Mouse (Mus musculus) spleen, adult 2 months (tissue): ENCODE data around the gene Dolk. TPM values are rescaled to one million over a fixed set of nuclear protein-coding genes. Genes with fewer than 3 reads are reported as not detected.
A peak's percentile ranks its signal among the peaks of the same experiment; 100 is the strongest.

ENCODE experiments used
- DNase-seq, 2 experiments: peaks; one replicate each; pipeline versions ENCODE4 v3.0.0 to v3.0.0-alpha.2; 2012 to 2021; ENCODE audit warnings: low spot score in 2 of 2, low read depth in 1 of 2
- H3K27ac ChIP-seq: fragments of 200-500 bp; 2 replicates; pipeline ENCODE4 v1.5.1; 2012; ENCODE audit warnings: low read length, inconsistent platforms; ENCODE audit not compliant: insufficient read depth
- H3K27me3 ChIP-seq: fragments of 200-500 bp; 2 replicates; pipeline ENCODE4 v1.6.1; 2012; ENCODE audit warnings: mild to moderate bottlenecking, moderate library complexity, low read length, inconsistent platforms; ENCODE audit not compliant: control insufficient read depth, insufficient read depth
- H3K36me3 ChIP-seq: fragments of 200-500 bp; 2 replicates; pipeline ENCODE4 v1.6.1; 2012; ENCODE audit warnings: mild to moderate bottlenecking, low read length, inconsistent platforms; ENCODE audit not compliant: control insufficient read depth, insufficient read depth
- H3K4me1 ChIP-seq: fragments of 200-500 bp; 2 replicates; pipeline ENCODE4 v1.6.1; 2011; ENCODE audit warnings: inconsistent platforms; ENCODE audit not compliant: control insufficient read depth, insufficient read depth, insufficient read length
- H3K4me3 ChIP-seq: fragments of 200-500 bp; 2 replicates; pipeline ENCODE4 v1.5.1; 2011; ENCODE audit warnings: mild to moderate bottlenecking, inconsistent platforms; ENCODE audit not compliant: insufficient read depth, insufficient read length; ENCODE audit errors: extremely low read depth
- CTCF ChIP-seq: fragments of 200-500 bp; IDR thresholded peaks from 2 replicates; pipeline ENCODE4 v1.5.1; 2011; ENCODE audit warnings: mild to moderate bottlenecking, inconsistent platforms; ENCODE audit not compliant: insufficient read depth, insufficient read length, insufficient replicate concordance; ENCODE audit errors: extremely low read depth
- POLR2A ChIP-seq: fragments of 200-500 bp; IDR thresholded peaks from 2 replicates; pipeline ENCODE4 v1.6.1; 2011; ENCODE audit warnings: low read depth, low read length, inconsistent platforms
- WGBS: fragments of 180-500 bp; shearing (Covaris S2); methylation state at CpG from one replicate; pipeline ENCODE4 v1.1.7; 2018; 5-methylcytosine and 5-hydroxymethylcytosine counted together
- polyA plus RNA-seq: library from polyadenylated mRNA; depleted of rRNA; stranded (reverse); fragments of >200 nt; gene quantifications from 2 replicates; pipeline ENCODE4 v1.2.3, GENCODE M21; 2012

The Dolk gene
- polyA plus RNA-seq, 1 experiment, result 11.0 TPM

GRCm38 (mm10) chr2:30256616-30257350 is 29.4 kb downstream of the Dolk start:
- H3K27ac ChIP-seq, result no peak overlapping the region; the same call in 1 of the 2 replicates
- H3K4me3 ChIP-seq, result no peak overlapping the region
- H3K27me3 ChIP-seq, result no peaks in the 10 kb centered on the region
- WGBS, result 87% methylated on average over 30 of the region's 30 CpGs
- DNase-seq, result no peak
- peaks cover 40% of the 10 kb centered on the region; the same call in 1 of the 2 replicates for H3K4me1 ChIP-seq
- TF ChIP-seq CTCF, result no peak
- TF ChIP-seq POLR2A, result no peak
- H3K36me3 ChIP-seq, result peaks cover 24% of the 10 kb centered on the region

- no peak overlapping the region for H3K4me3 ChIP-seq
- peaks cover 23% of the 10 kb centered on the region for H3K36me3 ChIP-seq
- peaks cover 47% of the 10 kb centered on the region; the same call in 1 of the 2 replicates for H3K4me1 ChIP-seq
- DNase-seq, result no peak
- 97% methylated on average over 42 of the region's 42 CpGs for WGBS
- H3K27me3 ChIP-seq, result no peaks in the 10 kb centered on the region
- H3K27ac ChIP-seq, result no peak overlapping the region
- TF ChIP-seq CTCF (no peak), POLR2A (no peak)
Measured at GRCm38 (mm10) chr2:30255631-30256395, 30.3 kb downstream of the Dolk start.

GRCm38 (mm10) chr2:30253809-30254208 is 32.3 kb downstream of the Dolk start:
- no peak for DNase-seq
- Histone ChIP-seq H3K4me3 (no peak overlapping the region), H3K27ac (peak overlapping the region; percentile 91), H3K4me1 (peaks cover 46% of the 10 kb centered on the region; the same call in 1 of the 2 replicates), H3K36me3 (peaks cover 23% of the 10 kb centered on the region), H3K27me3 (no peaks in the 10 kb centered on the region)
- no peak for TF ChIP-seq POLR2A
- no peak for TF ChIP-seq CTCF
- 23% methylated on average over 5 of the region's 5 CpGs for WGBS

- H3K27ac ChIP-seq, result peak overlapping the region; percentile 91
Measured at GRCm38 (mm10) chr2:30252521-30252920, 33.6 kb downstream of the Dolk start.

GRCm38 (mm10) chr2:30251417-30252104 is 34.6 kb downstream of the Dolk start:
- no peaks in the 10 kb centered on the region for H3K27me3 ChIP-seq
- H3K36me3 ChIP-seq, result peaks cover 16% of the 10 kb centered on the region
- WGBS, result 43% methylated on average over 5 of the region's 5 CpGs
- no peak overlapping the region for H3K4me3 ChIP-seq
- TF ChIP-seq POLR2A, result peak; percentile 33; the same call in 1 of the 2 replicates
- TF ChIP-seq CTCF, result no peak
- peaks cover 45% of the 10 kb centered on the region; the same call in 1 of the 2 replicates for H3K4me1 ChIP-seq
- H3K27ac ChIP-seq, result peak overlapping the region; percentile 91
- peak; percentile 52 to 80 for DNase-seq

More at GRCm38 (mm10) chr2:30252521-30252920, 33.6 kb downstream of the Dolk start:
- Histone ChIP-seq H3K27me3 (no peaks in the 10 kb centered on the region), H3K36me3 (peaks cover 23% of the 10 kb centered on the region), H3K4me1 (peaks cover 40% of the 10 kb centered on the region; the same call in 1 of the 2 replicates), H3K4me3 (no peak overlapping the region)
- no peak for DNase-seq
- 64% methylated on average over 3 of the region's 3 CpGs for WGBS
- no peak for TF ChIP-seq CTCF
- no peak for TF ChIP-seq POLR2A

- peaks cover 5% of the 10 kb centered on the region for H3K36me3 ChIP-seq
- no peak for TF ChIP-seq CTCF
- no peak for TF ChIP-seq POLR2A
- H3K4me1 ChIP-seq, result peaks cover 55% of the 10 kb centered on the region; the same call in 1 of the 2 replicates
- H3K4me3 ChIP-seq, result no peak overlapping the region
- no peaks in the 10 kb centered on the region for H3K27me3 ChIP-seq
- peak overlapping the region; percentile 52 for H3K27ac ChIP-seq
- no peak for DNase-seq
- WGBS, result 85% methylated on average over 10 of the region's 10 CpGs
Measured at GRCm38 (mm10) chr2:30250166-30251128, 35.7 kb downstream of the Dolk start.
